Mouse (Mus musculus) C2C12 (cell line): ENCODE data around the gene Adat1. TPM values are rescaled to one million over a fixed set of nuclear protein-coding genes. Genes with fewer than 3 reads are reported as not detected.

Source experiments
- H3K27me3 ChIP-seq: one replicate; pipeline ENCODE4 v1.6.1; 2011; ENCODE audit not compliant: control insufficient read depth, insufficient read depth, insufficient read length
- H3K36me3 ChIP-seq: one replicate; pipeline ENCODE4 v1.6.1; 2011; ENCODE audit not compliant: control insufficient read depth, insufficient read depth
- H3K4me3 ChIP-seq: one replicate; pipeline ENCODE4 v1.5.1; 2011; ENCODE audit warnings: mild to moderate bottlenecking, control low read depth; ENCODE audit not compliant: poor library complexity, insufficient read depth, severe bottlenecking
- H3K79me2 ChIP-seq: one replicate; pipeline ENCODE4 v1.6.1; 2011; ENCODE audit not compliant: control insufficient read depth, insufficient read depth
- H3K79me3 ChIP-seq: one replicate; pipeline ENCODE4 v1.6.1; 2011; ENCODE audit warnings: low read depth, control low read depth
- H3ac ChIP-seq: one replicate; pipeline ENCODE3; 2011; ENCODE audit warnings: low read depth; ENCODE audit not compliant: control insufficient read depth, insufficient read length
- CEBPB ChIP-seq: IDR thresholded peaks from one replicate; pipeline ENCODE4 v1.6.1; 2011; ENCODE audit warnings: low read depth, mild to moderate bottlenecking, control low read depth, moderate library complexity
- CTCF ChIP-seq: IDR thresholded peaks from one replicate; pipeline ENCODE4 v1.5.1; 2011; ENCODE audit not compliant: control insufficient read depth, insufficient read depth, insufficient read length
- FOSL1 ChIP-seq: IDR thresholded peaks from one replicate; pipeline ENCODE4 v1.8.0; 2011; ENCODE audit warnings: mild to moderate bottlenecking, low read length; ENCODE audit not compliant: poor library complexity, insufficient read depth, severe bottlenecking
- MAX ChIP-seq: IDR thresholded peaks from one replicate; pipeline ENCODE4 v1.6.1; 2011; ENCODE audit warnings: mild to moderate bottlenecking, control low read depth
- MYOD1 ChIP-seq: IDR thresholded peaks from one replicate; pipeline ENCODE4 v1.6.1; 2011; ENCODE audit warnings: low read depth; ENCODE audit not compliant: control insufficient read depth, insufficient read length
- MYOG ChIP-seq: IDR thresholded peaks from one replicate; pipeline ENCODE4 v1.6.1; 2011; ENCODE audit not compliant: control insufficient read depth, insufficient read length; ENCODE audit errors: extremely low read depth
- USF1 ChIP-seq: IDR thresholded peaks from one replicate; pipeline ENCODE4 v1.6.1; 2011; ENCODE audit warnings: low read depth, mild to moderate bottlenecking, control low read depth, moderate library complexity
- polyA plus RNA-seq: library from polyadenylated mRNA; unstranded; fragments of >200 nt; fragmentation: generic; extraction: Trizol; gene quantifications from one replicate; pipeline ENCODE4 v1.2.1, GENCODE M21; 2012; ENCODE audit warnings: missing spikeins

The Adat1 gene
- polyA plus RNA-seq, 1 experiment: 4.0 TPM

GRCm38 (mm10) chr8:111967246-111967870 lies 24.7 kb downstream of the Adat1 start:
- TF ChIP-seq MYOD1: no peak
- TF ChIP-seq MYOG: no peak
- no peak for TF ChIP-seq USF1
- TF ChIP-seq MAX: no peak
- TF ChIP-seq FOSL1: no peak
- TF ChIP-seq CEBPB: no peak
- TF ChIP-seq CTCF: no peak

GRCm38 (mm10) chr8:111964849-111965561 lies 27.1 kb downstream of the Adat1 start:
- TF ChIP-seq MAX: no peak
- no peak for TF ChIP-seq USF1
- TF ChIP-seq MYOD1: no peak
- no peak for TF ChIP-seq MYOG
- TF ChIP-seq FOSL1: no peak
- TF ChIP-seq CTCF: no peak
- no peak for TF ChIP-seq CEBPB
- Histone ChIP-seq H3K4me3 (no peak overlapping the region), H3K36me3 (peaks cover 6% of the 10 kb centered on the region), H3K79me2 (no peaks in the 10 kb centered on the region), H3K79me3 (no peaks in the 10 kb centered on the region), H3K27me3 (no peaks in the 10 kb centered on the region), H3ac (no peak overlapping the region)

More at GRCm38 (mm10) chr8:111967246-111967870, 24.7 kb downstream of the Adat1 start:
- H3K79me3 ChIP-seq: no peaks in the 10 kb centered on the region
- no peaks in the 10 kb centered on the region for H3K27me3 ChIP-seq
- H3K79me2 ChIP-seq: no peaks in the 10 kb centered on the region
- no peak overlapping the region for H3ac ChIP-seq
- H3K4me3 ChIP-seq: no peak overlapping the region
- peaks cover 6% of the 10 kb centered on the region for H3K36me3 ChIP-seq

GRCm38 (mm10) chr8:111964351-111964750 lies 27.8 kb downstream of the Adat1 start:
- Histone ChIP-seq H3K79me3 (no peaks in the 10 kb centered on the region), H3K27me3 (no peaks in the 10 kb centered on the region)
- TF ChIP-seq MAX: no peak
- TF ChIP-seq CTCF: no peak
- no peak for TF ChIP-seq MYOD1
- no peak for TF ChIP-seq FOSL1
- TF ChIP-seq CEBPB: no peak
- TF ChIP-seq MYOG: no peak
- no peak for TF ChIP-seq USF1

GRCm38 (mm10) chr8:111963546-111963945 lies 28.6 kb downstream of the Adat1 start:
- H3K4me3 ChIP-seq: no peak overlapping the region

More at GRCm38 (mm10) chr8:111964351-111964750, 27.8 kb downstream of the Adat1 start:
- no peak overlapping the region for H3ac ChIP-seq
- no peak overlapping the region for H3K4me3 ChIP-seq
- peaks cover 6% of the 10 kb centered on the region for H3K36me3 ChIP-seq
- H3K79me2 ChIP-seq: no peaks in the 10 kb centered on the region

GRCm38 (mm10) chr8:111963091-111963490 lies 29.0 kb downstream of the Adat1 start:
- H3K36me3 ChIP-seq: no peaks in the 10 kb centered on the region
- H3ac ChIP-seq: no peak overlapping the region
- no peak overlapping the region for H3K4me3 ChIP-seq
- H3K79me2 ChIP-seq: no peaks in the 10 kb centered on the region
- H3K27me3 ChIP-seq: no peaks in the 10 kb centered on the region
- TF ChIP-seq MAX: no peak
- no peak for TF ChIP-seq CEBPB
- TF ChIP-seq USF1: no peak
- no peak for TF ChIP-seq CTCF
- no peak for TF ChIP-seq MYOG
- no peak for TF ChIP-seq FOSL1
- no peak for TF ChIP-seq MYOD1
- H3K79me3 ChIP-seq: no peaks in the 10 kb centered on the region

More at GRCm38 (mm10) chr8:111963546-111963945, 28.6 kb downstream of the Adat1 start:
- H3K27me3 ChIP-seq: no peaks in the 10 kb centered on the region
- no peaks in the 10 kb centered on the region for H3K79me2 ChIP-seq
- H3ac ChIP-seq: no peak overlapping the region
- no peaks in the 10 kb centered on the region for H3K79me3 ChIP-seq
- peaks cover under 1% of the 10 kb centered on the region for H3K36me3 ChIP-seq
- TF ChIP-seq USF1 (no peak), FOSL1 (no peak), MYOG (no peak), MAX (no peak), CEBPB (no peak), MYOD1 (no peak), CTCF (no peak)
